In genomic region chr9:57504381-57504700, GRCm38 (mm10) we compare ENCODE assay signal across 8 mouse cellular contexts. TPM values are rescaled to one million over a fixed set of nuclear protein-coding genes. Genes with fewer than 3 reads are reported as not detected.
DNase-seq lines count a peak whose midpoint lies in the region; ATAC-seq and TF ChIP-seq lines count a peak whose summit lies in the region.

No protein-coding gene starts in this region.

- peak overlapping the region; percentile 70 for H3K4me3 ChIP-seq in G1E (ENCODE audit: low read depth, low read length)
- peak overlapping the region; percentile 41 for H3K4me3 ChIP-seq in forebrain, postnatal 0 days (ENCODE audit: low read depth, low read length)
- peak overlapping the region; percentile 48 for H3K4me3 ChIP-seq in hindbrain, embryonic 16.5 days (ENCODE audit: low read length)
- peak overlapping the region; percentile 47 for H3K4me3 ChIP-seq in limb, embryonic 12.5 days (replicated peaks)
- H3K4me3 ChIP-seq in midbrain, embryonic 12.5 days, result peak overlapping the region; percentile 43

- peaks cover 50% of the 10 kb centered on the region for H3K4me1 ChIP-seq in G1E (ENCODE audit: insufficient read depth, low read depth, low read length)
- H3K4me1 ChIP-seq in forebrain, postnatal 0 days (ENCODE audit: insufficient read depth), result peaks cover 27% of the 10 kb centered on the region
- H3K4me1 ChIP-seq in hindbrain, embryonic 16.5 days (ENCODE audit: control insufficient read depth, insufficient read depth, low read depth, low read length), result peaks cover 46% of the 10 kb centered on the region
- peaks cover 30% of the 10 kb centered on the region for H3K4me1 ChIP-seq in limb, embryonic 12.5 days (replicated peaks)
- peaks cover 49% of the 10 kb centered on the region for H3K4me1 ChIP-seq in midbrain, embryonic 12.5 days

- peak overlapping the region; percentile 95 for H3K4me2 ChIP-seq in forebrain, postnatal 0 days (ENCODE audit: low read depth)
- H3K4me2 ChIP-seq in hindbrain, embryonic 16.5 days (ENCODE audit: low read length), result peak overlapping the region; percentile 96
- H3K4me2 ChIP-seq in limb, embryonic 12.5 days, result peak overlapping the region; percentile 84
- H3K4me2 ChIP-seq in midbrain, embryonic 12.5 days (replicated peaks), result peak overlapping the region; percentile 72

- no peak for ATAC-seq in G1E (ENCODE audit: extremely low read depth, insufficient number of reproducible peaks, low FRiP score, poor library complexity, severe bottlenecking)
- ATAC-seq in forebrain, postnatal 0 days, result peak; percentile 60
- ATAC-seq in hindbrain, embryonic 16.5 days, result peak; percentile 71
- ATAC-seq in limb, embryonic 12.5 days (ENCODE audit: insufficient number of reproducible peaks, insufficient read depth, low FRiP score, low TSS enrichment, low read depth), result peak; percentile 28; the same call in 1 of the 2 replicates
- peak; percentile 53 for ATAC-seq in midbrain, embryonic 12.5 days (ENCODE audit: low FRiP score, low read depth)

- WGBS in forebrain, postnatal 0 days, result under 1% methylated on average over 34 of the region's 34 CpGs
- WGBS in hindbrain, embryonic 16.5 days, result 1% methylated on average over 32 of the region's 34 CpGs
- under 1% methylated on average over 34 of the region's 34 CpGs for WGBS in limb, embryonic 12.5 days
- 0% methylated on average over 34 of the region's 34 CpGs for WGBS in midbrain, embryonic 12.5 days

- peaks cover 43% of the 10 kb centered on the region for H3K27me3 ChIP-seq in G1E (ENCODE audit: insufficient read depth, low read length)
- H3K27me3 ChIP-seq in forebrain, postnatal 0 days (ENCODE audit: insufficient read depth, low read length), result 0 out of 2 replicates have a peak, but pooled peaks cover 8% of the 10 kb centered on the region
- H3K27me3 ChIP-seq in hindbrain, embryonic 16.5 days (replicated peaks; ENCODE audit: control insufficient read depth, insufficient read depth, low read length), result peaks cover 25% of the 10 kb centered on the region
- H3K27me3 ChIP-seq in limb, embryonic 12.5 days, result peaks cover 79% of the 10 kb centered on the region
- H3K27me3 ChIP-seq in midbrain, embryonic 12.5 days, result peaks cover 79% of the 10 kb centered on the region

- H3K9ac ChIP-seq in forebrain, postnatal 0 days, result peak overlapping the region; percentile 46
- H3K9ac ChIP-seq in hindbrain, embryonic 16.5 days (ENCODE audit: low read depth, low read length), result peak overlapping the region; percentile 68
- peak overlapping the region; percentile 31 for H3K9ac ChIP-seq in limb, embryonic 12.5 days (replicated peaks)
- peak overlapping the region; percentile 35 for H3K9ac ChIP-seq in midbrain, embryonic 12.5 days (replicated peaks)

- H3K36me3 ChIP-seq in G1E (replicated peaks), result no peaks in the 10 kb centered on the region
- H3K36me3 ChIP-seq in forebrain, postnatal 0 days (ENCODE audit: insufficient read depth), result no peaks in the 10 kb centered on the region
- no peaks in the 10 kb centered on the region for H3K36me3 ChIP-seq in hindbrain, embryonic 16.5 days (ENCODE audit: control insufficient read depth, insufficient read depth, low read length)
- H3K36me3 ChIP-seq in limb, embryonic 12.5 days, result no peaks in the 10 kb centered on the region
- no peaks in the 10 kb centered on the region for H3K36me3 ChIP-seq in midbrain, embryonic 12.5 days

- DNase-seq in G1E (ENCODE audit: low spot score) (no peak), adipocyte (ENCODE audit: low spot score) (no peak)
- DNase-seq in cerebellum, adult 9-10 months, result peak; percentile 23
- no peak for DNase-seq in forebrain, postnatal 0 days
- DNase-seq in right cerebral cortex, postnatal 4 days, result peak; percentile 67

- no peak for TF ChIP-seq CTCF in G1E (IDR thresholded peaks at IDR 0.05; ENCODE audit: low read depth, low read length)
- TF ChIP-seq CTCF in forebrain, postnatal 0 days (IDR thresholded peaks at IDR 0.05; ENCODE audit: low read depth), result peak; percentile 66

- H3K9me3 ChIP-seq in G1E (replicated peaks), result peaks cover 8% of the 10 kb centered on the region
- H3K9me3 ChIP-seq in forebrain, postnatal 0 days (ENCODE audit: low read length), result no peaks in the 10 kb centered on the region
- H3K9me3 ChIP-seq in hindbrain, embryonic 16.5 days (ENCODE audit: control insufficient read depth, low read length), result no peaks in the 10 kb centered on the region
- H3K9me3 ChIP-seq in limb, embryonic 12.5 days, result no peaks in the 10 kb centered on the region
- no peaks in the 10 kb centered on the region for H3K9me3 ChIP-seq in midbrain, embryonic 12.5 days

- H3K27ac ChIP-seq in forebrain, postnatal 0 days (ENCODE audit: low read depth, low read length), result peak overlapping the region; percentile 79
- no peak overlapping the region for H3K27ac ChIP-seq in hindbrain, embryonic 16.5 days (ENCODE audit: low read depth, low read length)
- no peak overlapping the region for H3K27ac ChIP-seq in limb, embryonic 12.5 days
- peak overlapping the region; percentile 84 for H3K27ac ChIP-seq in midbrain, embryonic 12.5 days (replicated peaks)

RNA-seq across cellular contexts. Expression of gene Rpp25, which starts 0.5 kb away (rescaled TPM):
- 10.8 and 17.4 TPM in 2 replicates for total RNA-seq in G1E (2014; fragmentation: Nextera tagmentation)
- total RNA-seq in G1E (2017), result 2.9 and 5.4 TPM in 2 replicates
- polyA plus RNA-seq in G1E (2012), result 5.4 and 6.2 TPM in 2 replicates
- 24.7 and 30.2 TPM in 2 replicates for total RNA-seq in forebrain, postnatal 0 days (2014; rRNA removed)
- 40.9 and 46.5 TPM in 2 replicates for polyA plus RNA-seq in forebrain, postnatal 0 days (2015; fragmentation: Nextera tagmentation; extraction: Ambion mirVana)
- polyA plus RNA-seq in hindbrain, embryonic 16.5 days (2015; fragmentation: Nextera tagmentation; extraction: Ambion mirVana), result 21.0 and 21.4 TPM in 2 replicates
- polyA plus RNA-seq in limb, embryonic 12.5 days (2016; fragmentation: Nextera tagmentation; extraction: Ambion mirVana), result 0.76 and 1.3 TPM in 2 replicates
- polyA plus RNA-seq in midbrain, embryonic 12.5 days (2016; fragmentation: Nextera tagmentation; extraction: Ambion mirVana), result 13.8 and 17.0 TPM in 2 replicates

RNA-seq across cellular contexts. Expression of gene Cox5a, which starts 16.7 kb away (rescaled TPM):
- total RNA-seq in G1E (2014; fragmentation: Nextera tagmentation), result 88.8 and 106 TPM in 2 replicates
- 129 and 181 TPM in 2 replicates for total RNA-seq in G1E (2017)
- 455 and 528 TPM in 2 replicates for polyA plus RNA-seq in G1E (2012)
- total RNA-seq in forebrain, postnatal 0 days (2014; rRNA removed), result 236 and 279 TPM in 2 replicates
- 1,027 and 1,112 TPM in 2 replicates for polyA plus RNA-seq in forebrain, postnatal 0 days (2015; fragmentation: Nextera tagmentation; extraction: Ambion mirVana)
- 890 and 1,047 TPM in 2 replicates for polyA plus RNA-seq in hindbrain, embryonic 16.5 days (2015; fragmentation: Nextera tagmentation; extraction: Ambion mirVana)
- 564 and 604 TPM in 2 replicates for polyA plus RNA-seq in limb, embryonic 12.5 days (2016; fragmentation: Nextera tagmentation; extraction: Ambion mirVana)
- 705 and 706 TPM in 2 replicates for polyA plus RNA-seq in midbrain, embryonic 12.5 days (2016; fragmentation: Nextera tagmentation; extraction: Ambion mirVana)

RNA-seq across cellular contexts. Expression of gene Fam219b, which starts 33.0 kb away (rescaled TPM):
- 8.1 and 9.5 TPM in 2 replicates for total RNA-seq in G1E (2014; fragmentation: Nextera tagmentation)
- total RNA-seq in G1E (2017), result 12.2 and 15.5 TPM in 2 replicates
- 11.3 and 16.8 TPM in 2 replicates for polyA plus RNA-seq in G1E (2012)
- total RNA-seq in forebrain, postnatal 0 days (2014; rRNA removed), result 25.1 and 29.9 TPM in 2 replicates
- polyA plus RNA-seq in forebrain, postnatal 0 days (2015; fragmentation: Nextera tagmentation; extraction: Ambion mirVana), result 19.8 and 26.8 TPM in 2 replicates
- 23.6 and 24.4 TPM in 2 replicates for polyA plus RNA-seq in hindbrain, embryonic 16.5 days (2015; fragmentation: Nextera tagmentation; extraction: Ambion mirVana)
- 20.6 and 20.8 TPM in 2 replicates for polyA plus RNA-seq in limb, embryonic 12.5 days (2016; fragmentation: Nextera tagmentation; extraction: Ambion mirVana)
- 21.0 TPM in 2 replicates for polyA plus RNA-seq in midbrain, embryonic 12.5 days (2016; fragmentation: Nextera tagmentation; extraction: Ambion mirVana)

RNA-seq across cellular contexts. Expression of gene Scamp5, which starts 36.5 kb away (rescaled TPM):
- total RNA-seq in G1E (2014; fragmentation: Nextera tagmentation) (not detected in 2 replicates), G1E (2017) (0.22 and 0.29 TPM in 2 replicates)
- polyA plus RNA-seq in G1E (2012), result 0.21 and 0.22 TPM in 2 replicates
- 252 and 282 TPM in 2 replicates for total RNA-seq in forebrain, postnatal 0 days (2014; rRNA removed)
- 167 and 175 TPM in 2 replicates for polyA plus RNA-seq in forebrain, postnatal 0 days (2015; fragmentation: Nextera tagmentation; extraction: Ambion mirVana)
- 165 and 168 TPM in 2 replicates for polyA plus RNA-seq in hindbrain, embryonic 16.5 days (2015; fragmentation: Nextera tagmentation; extraction: Ambion mirVana)
- 10.6 and 10.7 TPM in 2 replicates for polyA plus RNA-seq in limb, embryonic 12.5 days (2016; fragmentation: Nextera tagmentation; extraction: Ambion mirVana)
- 48.6 and 49.8 TPM in 2 replicates for polyA plus RNA-seq in midbrain, embryonic 12.5 days (2016; fragmentation: Nextera tagmentation; extraction: Ambion mirVana)

RNA-seq across cellular contexts. Expression of gene Mpi, which starts 48.2 kb away (rescaled TPM):
- 11.1 and 12.3 TPM in 2 replicates for total RNA-seq in G1E (2014; fragmentation: Nextera tagmentation)
- total RNA-seq in G1E (2017), result 12.1 and 12.5 TPM in 2 replicates
- 2.5 and 4.4 TPM in 2 replicates for polyA plus RNA-seq in G1E (2012)
- 46.1 and 47.8 TPM in 2 replicates for total RNA-seq in forebrain, postnatal 0 days (2014; rRNA removed)
- polyA plus RNA-seq in forebrain, postnatal 0 days (2015; fragmentation: Nextera tagmentation; extraction: Ambion mirVana), result 37.9 and 49.3 TPM in 2 replicates
- 75.3 and 80.5 TPM in 2 replicates for polyA plus RNA-seq in hindbrain, embryonic 16.5 days (2015; fragmentation: Nextera tagmentation; extraction: Ambion mirVana)
- 56.8 and 58.0 TPM in 2 replicates for polyA plus RNA-seq in limb, embryonic 12.5 days (2016; fragmentation: Nextera tagmentation; extraction: Ambion mirVana)
- 65.7 and 67.3 TPM in 2 replicates for polyA plus RNA-seq in midbrain, embryonic 12.5 days (2016; fragmentation: Nextera tagmentation; extraction: Ambion mirVana)

Comparison
In these comparisons a context has a peak if more than half of its experiments do, and no peak if none do; other contexts are left out.
1. DNase-seq: peak in cerebellum, adult 9-10 months (single experiment) and right cerebral cortex, postnatal 4 days (single experiment); none in G1E (single experiment), forebrain, postnatal 0 days (single experiment) and adipocyte (single experiment).
2. H3K27ac ChIP-seq: peak in forebrain, postnatal 0 days (single experiment) and midbrain, embryonic 12.5 days (single experiment); none in hindbrain, embryonic 16.5 days (single experiment) and limb, embryonic 12.5 days (single experiment).
3. Peak in every context shown above with its lines, with median percentiles within 50 percentile points of each other: H3K4me3 ChIP-seq, H3K4me2 ChIP-seq and H3K9ac ChIP-seq.